Mouse (Mus musculus): ENCODE measurements around the gene Slc35g2. TPM values are rescaled to one million over a fixed set of nuclear protein-coding genes. Genes with fewer than 3 reads are reported as not detected.

The Slc35g2 gene
- polyA plus RNA-seq, 1 experiment from 2014 or later, result 8.4 TPM

DNA sequence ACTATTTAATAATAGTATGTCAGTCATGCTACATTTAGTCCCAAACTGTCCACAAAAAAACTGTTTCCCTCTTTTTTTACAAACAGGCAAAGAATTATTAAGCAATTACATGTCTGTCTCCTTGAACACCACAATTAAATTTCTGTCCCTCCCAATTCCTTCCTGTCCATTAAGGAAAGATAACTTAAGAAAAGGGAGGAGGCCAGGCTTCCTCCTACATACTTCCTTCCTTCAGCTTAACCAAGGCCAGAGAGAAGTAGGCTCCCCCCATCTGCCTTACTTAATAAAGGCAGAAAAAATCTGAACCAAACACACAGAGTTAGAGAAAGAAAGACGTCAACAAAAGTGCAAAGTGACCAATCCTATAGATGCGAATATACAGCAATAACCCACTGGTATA is 63.3 kb downstream of the Slc35g2 start:
- no peaks in the 10 kb centered on the region for H3K9me3 ChIP-seq (ENCODE audit: control insufficient read depth, low read length)
- no peak overlapping the region for H3K4me2 ChIP-seq (ENCODE audit: low read length)
- no peak overlapping the region for H3K9ac ChIP-seq (replicated peaks; ENCODE audit: low read depth, low read length)
- H3K27ac ChIP-seq (ENCODE audit: low read length), result no peak overlapping the region
- H3K4me3 ChIP-seq (replicated peaks; ENCODE audit: low read length), result no peak overlapping the region
- WGBS, result 84% methylated on average over 2 of the region's 2 CpGs
- no peaks in the 10 kb centered on the region for H3K4me1 ChIP-seq (replicated peaks; ENCODE audit: control insufficient read depth, insufficient read depth, low read length)
- H3K27me3 ChIP-seq (replicated peaks; ENCODE audit: control insufficient read depth, insufficient read depth, low read length), result no peaks in the 10 kb centered on the region
- no peaks in the 10 kb centered on the region for H3K36me3 ChIP-seq (ENCODE audit: control insufficient read depth, insufficient read depth)
- no peak for ATAC-seq

DNA sequence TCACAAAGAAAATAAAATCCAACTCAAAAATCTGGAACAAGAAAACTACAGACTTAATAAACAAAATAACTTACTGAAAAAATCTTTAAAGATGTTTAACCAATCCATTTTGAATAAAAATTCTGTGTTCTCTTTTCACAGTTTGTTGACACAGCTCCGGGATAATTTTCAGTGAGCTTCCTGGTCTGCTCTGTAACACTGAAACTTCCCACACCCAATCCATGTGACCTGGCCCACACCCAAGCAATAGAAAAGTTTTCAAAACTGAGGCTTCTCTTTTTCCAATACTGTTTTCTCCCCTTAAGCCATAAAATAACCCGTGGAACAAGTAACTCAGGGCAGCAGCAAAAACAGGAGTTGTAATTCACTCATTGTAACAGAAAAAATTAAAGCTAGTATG is 64.2 kb downstream of the Slc35g2 start:
- no peaks in the 10 kb centered on the region for H3K27me3 ChIP-seq (replicated peaks; ENCODE audit: control insufficient read depth, insufficient read depth, low read length)
- no peaks in the 10 kb centered on the region for H3K36me3 ChIP-seq (ENCODE audit: control insufficient read depth, insufficient read depth)
- no peak overlapping the region for H3K4me3 ChIP-seq (replicated peaks; ENCODE audit: low read length)
- H3K4me2 ChIP-seq (ENCODE audit: low read length), result no peak overlapping the region
- no peak for ATAC-seq
- no peaks in the 10 kb centered on the region for H3K4me1 ChIP-seq (replicated peaks; ENCODE audit: control insufficient read depth, insufficient read depth, low read length)
- H3K9ac ChIP-seq (replicated peaks; ENCODE audit: low read depth, low read length), result no peak overlapping the region
- no peak overlapping the region for H3K27ac ChIP-seq (ENCODE audit: low read length)
- 74% methylated on average over 2 of the region's 2 CpGs for WGBS
- no peaks in the 10 kb centered on the region for H3K9me3 ChIP-seq (ENCODE audit: control insufficient read depth, low read length)

DNA sequence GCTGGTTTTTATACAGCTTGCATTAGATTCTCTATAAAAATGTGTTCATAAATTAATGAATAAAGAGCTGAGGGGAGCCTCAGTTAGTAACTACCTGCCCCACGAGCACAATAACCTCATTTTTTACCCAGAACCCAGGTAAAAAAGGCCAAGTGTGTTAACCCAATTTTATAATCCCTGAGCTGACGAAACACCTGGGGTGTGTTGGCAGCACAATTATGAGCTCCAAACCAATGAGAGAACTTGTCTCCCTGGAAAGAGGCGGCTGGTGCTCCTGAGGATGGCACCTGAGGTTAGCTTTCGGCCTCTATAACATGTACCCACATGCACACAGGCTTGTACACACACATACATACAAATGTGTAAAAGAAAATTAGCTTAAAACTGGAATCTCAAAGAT is 65.4 kb downstream of the Slc35g2 start:
- H3K27me3 ChIP-seq (replicated peaks; ENCODE audit: control insufficient read depth, insufficient read depth, low read length), result no peaks in the 10 kb centered on the region
- no peak overlapping the region for H3K9ac ChIP-seq (replicated peaks; ENCODE audit: low read depth, low read length)
- no peak for ATAC-seq
- WGBS, result 90% methylated on average over 4 of the region's 4 CpGs
- no peaks in the 10 kb centered on the region for H3K36me3 ChIP-seq (ENCODE audit: control insufficient read depth, insufficient read depth)
- no peak overlapping the region for H3K27ac ChIP-seq (ENCODE audit: low read length)
- H3K4me1 ChIP-seq (replicated peaks; ENCODE audit: control insufficient read depth, insufficient read depth, low read length), result no peaks in the 10 kb centered on the region
- H3K4me3 ChIP-seq (replicated peaks; ENCODE audit: low read length), result no peak overlapping the region
- H3K9me3 ChIP-seq (ENCODE audit: control insufficient read depth, low read length), result no peaks in the 10 kb centered on the region
- no peak overlapping the region for H3K4me2 ChIP-seq (ENCODE audit: low read length)

Other genes starting within 250 kb of the Slc35g2 start
- 0.53 and 0.60 TPM in 2 replicates for gene Il20rb, start 84.3 kb downstream of the Slc35g2 start, polyA plus RNA-seq (2015; fragmentation: Nextera tagmentation; extraction: Ambion mirVana)
- gene Nck1, start 25.0 kb downstream of the Slc35g2 start, polyA plus RNA-seq (2015; fragmentation: Nextera tagmentation; extraction: Ambion mirVana), result 44.8 and 47.3 TPM in 2 replicates
- 36.0 and 38.6 TPM in 2 replicates for gene Stag1, start 26.7 kb upstream of the Slc35g2 start, polyA plus RNA-seq (2015; fragmentation: Nextera tagmentation; extraction: Ambion mirVana)